Mouse (Mus musculus): Measurements from ENCODE around the gene Pga5.

Pga5 gene

DNA sequence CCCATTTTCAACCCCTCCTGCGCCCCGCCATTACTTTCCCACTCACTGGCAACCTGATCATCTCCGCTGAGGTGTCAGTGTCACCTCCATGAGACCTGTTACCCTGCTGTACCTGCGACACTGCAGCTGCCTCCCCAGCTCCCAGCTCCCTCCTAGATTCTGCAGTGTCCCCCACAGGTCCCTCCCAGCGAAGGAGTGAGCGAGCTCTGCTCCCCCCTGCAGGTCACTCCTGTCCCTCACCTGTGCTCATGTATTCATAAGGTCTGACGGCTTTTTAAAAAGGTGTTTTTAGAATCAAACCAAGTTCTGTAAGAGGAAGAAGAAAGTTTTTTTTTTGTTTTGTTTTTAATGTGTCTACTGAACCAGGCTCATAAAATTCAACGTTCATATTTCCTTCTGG, 24.3 kb upstream of the Pga5 start:
- no peak for DNase-seq (ENCODE audit: low spot score)

DNA sequence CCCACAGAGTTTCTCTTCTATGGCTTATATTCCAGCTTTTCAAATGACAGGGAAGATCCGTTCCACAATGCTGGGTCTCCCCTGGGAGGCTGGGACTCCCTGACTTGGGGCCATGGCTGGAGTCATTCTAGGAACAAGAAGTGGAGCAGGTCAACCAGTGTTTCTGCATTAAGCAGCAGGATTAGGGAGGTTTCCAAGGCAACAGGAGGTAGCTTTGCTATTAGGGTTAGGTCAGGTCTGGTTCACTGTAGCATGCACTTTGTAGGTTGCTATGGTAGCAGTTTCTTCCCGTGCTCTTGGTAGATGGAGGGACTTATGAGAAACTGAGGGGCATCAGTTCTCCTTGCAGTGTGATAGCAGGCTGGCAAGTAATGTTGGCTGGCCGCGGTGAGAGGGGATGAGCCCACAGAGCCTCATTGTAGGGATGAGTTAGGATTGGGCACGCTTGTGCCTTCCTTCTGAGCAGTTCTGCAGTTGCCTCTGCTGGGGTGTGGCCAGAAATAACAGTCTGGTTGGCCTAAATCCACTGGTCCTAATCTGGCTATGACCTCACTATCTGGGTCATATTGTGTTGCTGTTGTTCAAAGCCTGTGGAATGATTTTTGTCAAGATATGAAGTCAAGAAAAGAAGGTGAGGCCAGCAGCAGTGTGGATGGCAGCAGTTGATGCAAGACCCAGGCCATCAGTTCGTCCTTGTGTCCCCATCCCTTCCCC, 23.3 kb upstream of the Pga5 start:
- no peak for DNase-seq (ENCODE audit: low spot score)

DNA sequence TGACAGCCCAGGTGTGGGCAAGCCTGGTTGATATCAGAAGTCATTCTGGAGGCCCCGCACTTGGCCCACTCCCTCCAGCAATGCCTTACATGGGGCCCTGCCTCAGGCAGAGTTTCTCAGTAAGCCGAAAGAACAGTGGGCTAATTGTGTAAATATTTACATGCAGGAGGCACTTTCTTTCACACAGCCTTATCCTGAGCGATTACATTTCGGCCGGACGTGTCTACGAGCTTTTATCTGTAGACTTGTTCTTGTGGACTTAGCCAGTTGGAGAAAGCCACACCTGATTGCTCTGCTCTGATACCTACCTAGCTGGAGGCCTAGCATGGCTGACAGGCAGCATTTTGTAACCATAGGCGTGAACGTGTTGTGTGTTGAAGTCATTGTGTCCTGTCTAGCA, 22.0 kb upstream of the Pga5 start:
- DNase-seq (ENCODE audit: low spot score), result no peak

DNA sequence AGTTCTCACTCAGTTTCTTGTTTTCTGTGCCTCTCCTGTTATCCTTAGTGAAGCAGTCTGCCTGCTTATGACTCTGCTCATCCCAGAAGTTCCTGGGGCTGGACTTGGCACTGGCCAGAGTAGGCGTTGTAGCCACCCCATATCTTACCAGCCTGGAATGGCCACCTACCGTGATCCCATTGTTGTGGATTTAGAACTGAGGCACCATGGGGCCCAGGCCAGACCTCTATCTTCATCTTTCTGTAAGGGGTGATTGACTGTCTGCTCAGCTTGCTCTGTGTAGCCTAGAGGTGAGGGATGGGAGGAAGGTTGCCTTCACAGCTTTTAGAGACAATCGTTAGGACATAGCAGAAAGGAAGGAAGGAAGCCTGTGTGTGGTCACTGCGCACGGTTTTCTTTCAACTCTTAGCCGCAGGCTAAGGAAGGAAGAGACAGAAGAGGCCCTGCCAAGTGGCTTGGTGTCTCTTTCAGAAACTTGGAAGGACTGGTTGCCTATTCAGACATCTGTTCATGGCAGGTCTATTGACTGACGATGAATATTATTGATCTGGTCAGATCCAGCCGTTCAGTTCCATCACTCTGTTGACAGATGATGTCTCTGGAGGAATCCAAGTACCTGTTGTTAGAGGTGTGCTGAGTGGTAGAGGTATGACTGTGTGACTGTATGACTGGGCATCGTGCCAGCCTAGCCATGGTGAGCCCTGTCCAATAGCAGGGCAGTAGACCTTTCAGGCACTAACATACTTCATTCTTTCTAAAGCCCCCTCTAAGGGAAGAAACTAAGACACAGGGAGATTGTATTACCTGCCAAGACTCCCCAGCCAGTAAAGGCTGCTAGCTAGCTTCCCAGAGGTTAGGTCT, 20.5 kb upstream of the Pga5 start:
- DNase-seq (ENCODE audit: low spot score), result no peak

DNA sequence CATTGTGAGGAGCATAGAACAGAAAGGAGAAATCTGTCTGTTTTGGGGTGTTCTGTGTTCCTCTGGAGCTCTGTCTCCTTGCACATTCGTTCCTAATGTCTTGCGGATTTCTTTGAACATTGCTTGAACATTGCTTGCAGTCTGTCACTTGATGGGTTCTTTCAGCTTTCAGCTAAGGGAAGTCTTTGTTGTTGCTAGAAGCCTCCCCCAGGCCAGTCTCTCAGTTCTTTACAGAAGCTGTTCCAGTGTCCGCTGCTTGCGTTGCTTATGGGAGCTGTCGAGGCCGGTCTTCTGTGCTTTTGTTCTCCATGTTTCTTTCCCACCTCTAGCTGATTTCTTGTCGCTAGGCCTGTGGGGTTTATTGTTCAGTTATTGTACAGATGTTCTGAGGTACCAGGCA, 17.9 kb upstream of the Pga5 start:
- no peak for DNase-seq (ENCODE audit: low spot score)

DNA sequence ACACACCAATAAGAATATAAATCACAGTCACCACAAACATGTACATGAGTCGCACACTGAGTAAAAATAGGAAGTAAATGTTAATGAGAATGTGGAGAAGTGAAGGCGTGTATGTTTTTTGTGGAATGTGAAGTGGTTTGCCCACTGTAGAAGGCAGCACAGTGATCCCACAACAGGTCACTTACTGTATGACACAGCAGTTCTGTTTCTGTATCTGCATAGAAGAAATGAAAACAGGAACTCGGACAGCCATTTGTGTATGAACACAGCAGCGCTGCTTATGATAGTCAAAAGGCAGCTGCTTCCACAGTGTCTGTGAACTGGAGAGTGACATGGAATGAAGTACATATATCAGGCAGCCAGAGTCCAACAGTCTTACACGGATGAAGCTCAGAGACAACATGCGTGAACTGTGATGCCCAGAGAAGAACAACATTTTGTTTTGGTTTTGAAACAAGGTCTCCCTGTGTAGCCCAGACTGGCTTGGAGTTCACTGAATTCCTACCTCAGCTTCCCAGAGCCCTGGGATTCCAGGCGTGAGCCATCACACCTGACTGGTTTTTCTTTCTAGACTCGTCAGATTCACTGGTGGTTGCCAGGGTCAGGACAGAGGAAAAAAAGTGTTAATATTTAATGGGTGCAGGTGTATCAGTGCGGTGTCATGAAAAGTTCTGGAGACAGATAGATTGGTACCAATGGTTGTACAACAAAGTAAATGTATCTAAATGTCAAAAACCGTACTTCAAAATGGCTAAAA, 16.2 kb upstream of the Pga5 start:
- no peak for DNase-seq (ENCODE audit: low spot score)

DNA sequence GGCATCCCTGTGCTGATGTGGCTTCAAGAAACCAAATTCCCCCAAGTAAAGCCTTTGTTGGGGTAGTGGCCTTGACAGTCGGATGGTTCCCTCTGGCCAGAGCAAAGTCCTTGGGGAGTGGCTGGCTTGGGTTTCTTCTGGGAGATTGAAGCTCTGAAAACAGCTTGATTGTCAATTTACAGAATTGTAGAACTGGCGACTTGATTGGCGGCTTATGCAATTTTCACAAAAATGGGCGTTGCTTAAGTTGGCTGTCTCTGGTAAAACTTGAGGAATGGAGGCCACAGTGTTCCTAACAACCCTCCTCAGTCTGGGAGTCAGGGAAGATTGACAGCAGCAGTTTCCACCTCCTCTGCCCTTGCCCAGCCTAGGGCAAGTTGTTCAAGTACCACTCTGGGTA, 14.5 kb upstream of the Pga5 start:
- DNase-seq (ENCODE audit: low spot score), result no peak

- no peak for DNase-seq (ENCODE audit: low spot score)
Observed at GRCm38 (mm10) chr19:10691660-10692059, 13.8 kb upstream of the Pga5 start.

GRCm38 (mm10) chr19:10691121-10691520, 13.2 kb upstream of the Pga5 start:
- DNase-seq (ENCODE audit: low spot score), result no peak

DNA sequence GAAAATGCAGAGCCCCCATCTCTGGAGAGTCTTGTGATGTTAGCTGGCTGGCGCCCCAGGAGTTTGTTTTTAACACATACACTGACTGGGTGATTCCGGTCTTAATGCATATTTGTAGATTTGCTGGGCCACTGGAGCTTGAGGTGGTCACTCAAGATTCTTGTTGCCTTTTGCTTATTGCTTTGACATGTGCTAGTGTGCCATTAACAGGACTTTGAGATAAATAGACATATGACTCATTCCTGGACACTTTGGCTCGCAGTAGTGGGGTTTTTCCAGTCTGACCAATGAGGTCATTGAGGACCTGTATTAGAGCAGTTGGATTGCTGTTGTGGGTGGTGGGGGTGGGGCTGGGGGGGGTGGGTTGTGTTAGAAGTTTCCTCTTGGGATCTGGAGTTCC, 12.5 kb upstream of the Pga5 start:
- no peak for DNase-seq (ENCODE audit: low spot score)

DNA sequence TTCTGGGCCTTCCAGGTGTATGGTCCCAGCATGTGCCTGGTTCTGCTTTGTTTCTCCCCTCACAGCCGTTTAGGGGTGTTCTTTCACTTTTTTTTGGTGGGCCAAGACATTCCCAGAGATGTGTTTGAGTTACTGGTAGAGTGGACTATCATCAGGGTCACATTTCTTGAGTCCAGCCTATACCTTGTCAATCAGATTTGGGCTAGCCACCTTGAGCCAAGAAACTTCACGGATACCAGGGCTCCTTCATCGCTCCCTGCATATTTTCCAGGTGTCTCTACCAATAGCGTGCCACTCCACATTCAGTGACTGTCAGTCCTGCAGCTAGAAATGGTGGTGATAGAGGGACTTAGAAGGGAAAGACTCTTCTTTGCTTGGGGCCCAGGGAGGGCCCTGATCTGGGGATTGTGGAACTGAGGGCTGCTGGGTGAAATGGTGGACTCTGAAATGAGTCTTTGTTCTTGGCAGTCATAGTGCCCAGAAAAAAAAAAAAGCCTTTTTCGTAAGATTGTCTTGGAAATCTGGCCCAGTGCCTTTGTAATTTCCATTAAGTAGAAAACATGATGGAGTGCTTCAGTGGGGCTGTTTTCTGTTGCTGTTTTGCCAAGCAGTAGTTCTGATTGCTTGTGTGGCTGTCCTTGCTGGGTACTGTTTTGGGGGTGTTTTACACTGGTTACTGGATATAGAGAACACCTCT, 11.7 kb upstream of the Pga5 start:
- DNase-seq (ENCODE audit: low spot score), result no peak

DNA sequence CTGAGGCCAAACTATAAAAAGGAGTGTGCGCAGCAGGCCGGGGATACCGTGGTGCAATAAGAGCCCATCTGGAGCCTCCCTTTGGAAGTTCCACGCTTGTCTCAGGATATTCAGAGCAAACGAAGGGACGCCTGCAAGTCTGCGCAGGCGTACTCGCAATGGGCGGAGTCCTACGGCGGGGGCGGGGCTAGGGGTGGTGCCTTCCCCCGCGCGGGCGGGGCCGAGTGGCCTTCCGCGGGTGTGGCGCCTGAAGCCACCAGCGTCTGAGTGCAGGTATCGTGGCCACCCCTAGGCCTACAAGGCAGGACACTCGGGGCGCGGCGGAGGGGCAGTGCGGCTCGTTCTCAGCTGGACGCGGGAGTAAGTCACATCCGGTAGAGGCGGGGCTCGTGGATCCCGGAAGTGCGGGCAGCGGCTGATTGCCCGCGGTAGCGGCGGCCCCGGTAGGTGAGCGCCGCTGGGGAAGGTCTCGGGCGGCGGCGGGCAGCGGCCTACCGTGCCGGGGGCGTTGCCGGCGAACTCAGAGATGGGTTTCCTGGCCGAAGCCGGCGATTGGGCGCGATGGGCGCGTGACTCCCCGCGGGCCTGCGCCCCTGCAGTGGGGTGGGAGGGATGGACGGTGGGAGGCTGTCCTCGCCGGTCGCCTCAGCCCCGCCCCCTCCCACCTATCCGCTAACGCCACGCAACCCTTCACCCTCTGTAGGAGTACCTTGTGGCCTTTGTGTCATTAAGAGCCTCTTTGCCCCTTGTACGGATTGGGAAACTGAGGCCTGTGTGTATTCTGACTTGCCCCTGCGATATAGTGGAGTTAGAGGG, 10.9 kb upstream of the Pga5 start, which contains the start of gene Vps37c:
Vps37c (plus strand) TSS at position 199 of the 816 bp plus-strand sequence.
- peak; percentile 99 for DNase-seq (ENCODE audit: low spot score)

DNA sequence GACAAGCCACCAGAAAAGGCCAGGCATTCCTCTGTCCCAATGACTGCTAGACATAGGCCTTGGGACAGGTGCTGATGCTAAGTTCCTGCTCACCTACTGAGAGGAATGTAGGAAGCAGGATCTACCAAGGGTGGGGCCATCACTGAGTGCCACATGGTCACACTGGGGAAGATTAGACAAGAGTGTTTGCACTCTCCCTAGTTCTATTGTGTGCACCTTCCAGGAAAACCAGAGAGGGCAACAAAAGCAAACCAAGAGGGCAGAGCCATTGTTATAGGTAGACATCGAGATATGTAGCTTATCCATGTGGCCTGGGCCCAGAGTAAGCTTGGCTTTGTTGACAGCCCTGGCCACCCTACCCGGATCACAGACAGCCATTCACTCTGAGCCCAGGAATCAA, 7.9 kb upstream of the Pga5 start:
- no peak for DNase-seq (ENCODE audit: low spot score)

- no peak for DNase-seq (ENCODE audit: low spot score)
Observed at GRCm38 (mm10) chr19:10685081-10685480, 7.2 kb upstream of the Pga5 start.

GRCm38 (mm10) chr19:10681571-10681970, 3.7 kb upstream of the Pga5 start:
- DNase-seq (ENCODE audit: low spot score), result no peak

GRCm38 (mm10) chr19:10678772-10679067, 849 bp upstream of the Pga5 start:
- no peak for DNase-seq (ENCODE audit: low spot score)

GRCm38 (mm10) chr19:10676656-10677055, 1.2 kb downstream of the Pga5 start:
- DNase-seq (ENCODE audit: low spot score), result no peak

DNA sequence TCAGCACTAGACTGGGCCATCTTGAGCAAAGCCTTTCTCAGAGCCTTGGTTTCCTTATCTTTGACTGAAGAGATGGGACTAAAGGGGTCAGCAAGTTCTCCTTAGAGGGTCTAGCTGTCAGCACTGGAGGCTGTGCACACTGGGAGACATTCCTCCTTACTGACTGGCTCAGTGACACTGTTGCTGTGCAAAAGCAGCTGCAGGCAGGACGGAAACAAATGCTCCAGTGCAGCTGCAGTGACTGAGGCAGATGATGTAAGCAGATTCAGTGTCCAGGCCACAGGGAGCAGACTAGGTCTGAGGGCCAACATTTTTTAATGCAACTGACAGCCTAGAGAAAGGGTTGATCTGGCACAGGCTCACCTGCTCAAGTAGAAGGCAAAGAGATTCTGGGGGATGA, 4.6 kb downstream of the Pga5 start:
- no peak for DNase-seq (ENCODE audit: low spot score)

GRCm38 (mm10) chr19:10671854-10672417, 5.9 kb downstream of the Pga5 start:
- DNase-seq (ENCODE audit: low spot score), result no peak

DNA sequence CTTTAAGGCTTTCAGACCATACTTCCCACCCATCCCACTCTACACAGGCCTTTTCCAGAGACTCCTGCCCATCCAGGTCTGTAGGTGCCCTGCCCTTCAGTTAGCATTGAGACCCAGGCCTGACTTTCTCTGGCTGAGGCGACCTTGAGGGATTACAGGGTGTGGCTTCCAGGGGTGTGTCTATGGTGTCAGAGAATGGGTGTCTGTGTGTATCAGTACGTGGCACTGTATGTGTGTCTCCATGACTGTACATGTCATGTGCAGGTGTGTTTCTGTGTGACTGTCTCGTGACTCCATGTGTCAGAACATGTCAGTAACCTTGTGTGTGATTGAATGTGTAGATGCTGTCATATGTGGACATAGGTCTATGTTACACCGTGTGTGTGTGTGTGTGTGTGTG, 6.6 kb downstream of the Pga5 start:
- no peak for DNase-seq (ENCODE audit: low spot score)

- DNase-seq (ENCODE audit: low spot score), result peak; percentile 88
Observed at GRCm38 (mm10) chr19:10665499-10665898, 12.4 kb downstream of the Pga5 start.
